Mouse (Mus musculus) brain, embryonic 14.5 days (tissue): ENCODE data around the gene Ctnnd1.

ENCODE experiments used
- CTCF ChIP-seq: fragments of 200-500 bp; IDR thresholded peaks from 2 replicates; pipeline ENCODE4 v1.5.1; 2012; ENCODE audit warnings: inconsistent platforms, mild to moderate bottlenecking, moderate library complexity, borderline replicate concordance; ENCODE audit not compliant: insufficient read depth, insufficient read length; ENCODE audit errors: extremely low read depth
- POLR2A ChIP-seq: fragments of 200-500 bp; IDR thresholded peaks from 2 replicates; pipeline ENCODE4 v1.6.1; 2012; ENCODE audit warnings: mild to moderate bottlenecking, inconsistent platforms, borderline replicate concordance; ENCODE audit not compliant: poor library complexity, insufficient read depth, insufficient read length, severe bottlenecking; ENCODE audit errors: extremely low read depth

- TF ChIP-seq CTCF (no peak), POLR2A (no peak)
Measured at GRCm38 (mm10) chr2:84666081-84666480, 15.5 kb upstream of the Ctnnd1 start.
